Mouse (Mus musculus) forebrain, embryonic 14.5 days (tissue): ENCODE results near the gene Tmcc1. TPM values are rescaled to one million over a fixed set of nuclear protein-coding genes. Genes with fewer than 3 reads are reported as not detected.
"Not testable (repeated sequence)": the region's sequence is repeated elsewhere in the genome, so short reads cannot be mapped to it uniquely, and the experiment has no call there.

ENCODE experiments used
- ATAC-seq: fragments of 200-750 bp; cut with Nextera tagmentation; 2 replicates; pipeline ENCODE4 v1.8.0; 2017; ENCODE audit warnings: mild to moderate bottlenecking, moderate library complexity
- DNase-seq: peaks from one replicate; pipeline ENCODE4 v3.0.0-alpha.2; 2015; ENCODE audit warnings: low spot score
- H3K27ac ChIP-seq: fragments of 300-500 bp; sonication (generic); 2 replicates; pipeline ENCODE4 v1.5.1; 2014; ENCODE audit warnings: low read depth, mild to moderate bottlenecking, control low read depth, low read length, moderate library complexity
- H3K27me3 ChIP-seq: fragments of 300-500 bp; sonication (generic); replicated peaks from 2 replicates; pipeline ENCODE4 v1.6.1; 2014; ENCODE audit warnings: low read length, control low read depth, mixed read lengths; ENCODE audit not compliant: control insufficient read depth, insufficient read depth
- H3K36me3 ChIP-seq: fragments of 300-500 bp; sonication (generic); 2 replicates; pipeline ENCODE4 v1.6.1; 2014; ENCODE audit warnings: low read length, control low read depth; ENCODE audit not compliant: control insufficient read depth, insufficient read depth
- H3K4me1 ChIP-seq: fragments of 300-500 bp; sonication (generic); 2 replicates; pipeline ENCODE4 v1.6.1; 2014; ENCODE audit warnings: antibody characterized with exemption, low read length, control low read depth; ENCODE audit not compliant: control insufficient read depth, insufficient read depth
- H3K4me2 ChIP-seq: fragments of 300-500 bp; sonication (generic); 2 replicates; pipeline ENCODE4 v1.6.1; 2014; ENCODE audit warnings: mild to moderate bottlenecking, control low read depth, low read length
- H3K4me3 ChIP-seq: fragments of 300-500 bp; sonication (generic); 2 replicates; pipeline ENCODE4 v1.5.1; 2014; ENCODE audit warnings: low read depth, low read length, control low read depth
- H3K9ac ChIP-seq: fragments of 300-500 bp; sonication (generic); 2 replicates; pipeline ENCODE4 v1.6.1; 2014; ENCODE audit warnings: mild to moderate bottlenecking, low read length, control low read depth, moderate library complexity
- H3K9me3 ChIP-seq: fragments of 300-500 bp; sonication (generic); replicated peaks from 2 replicates; pipeline ENCODE4 v1.6.1; 2016; ENCODE audit warnings: low read length, control low read depth, mixed read lengths; ENCODE audit not compliant: control insufficient read depth
- WGBS: fragments of 180-500 bp; shearing (Covaris S2); extraction: QIAGEN DNeasy Blood & Tissue Kit; methylation state at CpG from one replicate; pipeline ENCODE4 v1.1.7; 2014; 5-methylcytosine and 5-hydroxymethylcytosine counted together
- polyA plus RNA-seq: library from polyadenylated mRNA; unstranded; fragments of >200 nt; fragmentation: Nextera tagmentation; extraction: Ambion mirVana; gene quantifications from 2 replicates; pipeline ENCODE4 v1.2.1, GENCODE M21; 2014

The Tmcc1 gene
- polyA plus RNA-seq, result 22.7 and 22.8 TPM in 2 replicates

GRCm38 (mm10) chr6:116193394-116194393, at the start of gene Tmcc1:
Gene Tmcc1, minus strand, starts transcription at chr6:116193486.
- peak within 1 kb of the TSS; percentile 84 for H3K4me2 ChIP-seq
- under 1% methylated on average over 63 of the region's 68 CpGs for WGBS

GRCm38 (mm10) chr6:116240371-116240770, 47.1 kb upstream of the Tmcc1 start:
- 83% methylated on average over 2 of the region's 2 CpGs for WGBS
- no peak for DNase-seq
- Histone ChIP-seq H3K36me3 (peaks cover 73% of the 10 kb centered on the region), H3K9ac (no peak overlapping the region), H3K4me1 (no peaks in the 10 kb centered on the region), H3K27me3 (no peaks in the 10 kb centered on the region), H3K9me3 (no peaks in the 10 kb centered on the region), H3K4me3 (no peak overlapping the region), H3K4me2 (no peak overlapping the region), H3K27ac (0 out of 2 replicates have a peak overlapping the region, but pooled peaks have one; percentile 14)
- no peak for ATAC-seq

More at GRCm38 (mm10) chr6:116193394-116194393, at the start of gene Tmcc1:
- H3K9me3 ChIP-seq, result no peaks in the 10 kb centered on the region
- ATAC-seq, result peak; percentile 92
- H3K27ac ChIP-seq, result peak within 1 kb of the TSS; percentile 75
- no peaks in the 10 kb centered on the region for H3K36me3 ChIP-seq
- DNase-seq, result peak; percentile 96
- peak within 1 kb of the TSS; percentile 84 for H3K4me3 ChIP-seq
- H3K4me1 ChIP-seq, result peaks cover 18% of the 10 kb centered on the region
- H3K9ac ChIP-seq, result peak within 1 kb of the TSS; percentile 94
- no peaks in the 10 kb centered on the region for H3K27me3 ChIP-seq

GRCm38 (mm10) chr6:116238083-116238482, 44.8 kb upstream of the Tmcc1 start:
- WGBS, result 93% methylated on average over 5 of the region's 5 CpGs
- Histone ChIP-seq H3K36me3 (peaks cover 65% of the 10 kb centered on the region), H3K27me3 (no peaks in the 10 kb centered on the region), H3K9me3 (no peaks in the 10 kb centered on the region), H3K4me3 (no peak overlapping the region), H3K4me1 (no peaks in the 10 kb centered on the region), H3K4me2 (no peak overlapping the region), H3K9ac (no peak overlapping the region), H3K27ac (no peak overlapping the region)
- DNase-seq (no peak), ATAC-seq (no peak)

GRCm38 (mm10) chr6:116235336-116235735, 42.0 kb upstream of the Tmcc1 start:
- ATAC-seq, result no peak
- Histone ChIP-seq H3K4me3 (no peak overlapping the region), H3K27ac (no peak overlapping the region), H3K36me3 (peaks cover 68% of the 10 kb centered on the region), H3K4me1 (no peaks in the 10 kb centered on the region), H3K4me2 (no peak overlapping the region), H3K27me3 (no peaks in the 10 kb centered on the region), H3K9me3 (no peaks in the 10 kb centered on the region), H3K9ac (no peak overlapping the region)
- WGBS, result 98% methylated on average over 5 of the region's 5 CpGs
- no peak for DNase-seq

GRCm38 (mm10) chr6:116234821-116235220, 41.5 kb upstream of the Tmcc1 start:
- not testable (repeated sequence) for H3K27me3 ChIP-seq, ATAC-seq
- WGBS, result 95% methylated on average over 2 of the region's 2 CpGs

GRCm38 (mm10) chr6:116228785-116229525, 35.7 kb upstream of the Tmcc1 start:
- peak; percentile 78 for DNase-seq
- H3K36me3 ChIP-seq, result peaks cover 76% of the 10 kb centered on the region

More at GRCm38 (mm10) chr6:116234821-116235220, 41.5 kb upstream of the Tmcc1 start:
- H3K36me3 ChIP-seq, result peaks cover 67% of the 10 kb centered on the region
- not testable (repeated sequence) for H3K4me1 ChIP-seq, H3K9me3 ChIP-seq, H3K4me3 ChIP-seq, H3K27ac ChIP-seq, H3K4me2 ChIP-seq, H3K9ac ChIP-seq, DNase-seq

GRCm38 (mm10) chr6:116227767-116228166, 34.5 kb upstream of the Tmcc1 start:
- 74% methylated on average over 11 of the region's 11 CpGs for WGBS
- peaks cover 77% of the 10 kb centered on the region for H3K36me3 ChIP-seq

More at GRCm38 (mm10) chr6:116228785-116229525, 35.7 kb upstream of the Tmcc1 start:
- H3K9me3 ChIP-seq, result no peaks in the 10 kb centered on the region
- 66% methylated on average over 12 of the region's 12 CpGs for WGBS
- peak; percentile 32; the same call in 1 of the 2 replicates for ATAC-seq
- H3K4me3 ChIP-seq, result no peak overlapping the region
- no peak overlapping the region for H3K27ac ChIP-seq
- no peaks in the 10 kb centered on the region for H3K4me1 ChIP-seq
- no peaks in the 10 kb centered on the region for H3K27me3 ChIP-seq
- H3K4me2 ChIP-seq, result no peak overlapping the region
- no peak overlapping the region for H3K9ac ChIP-seq

GRCm38 (mm10) chr6:116207729-116208534, 14.6 kb upstream of the Tmcc1 start, which contains the start of gene Washc2:
Gene Washc2, plus strand, starts transcription at chr6:116208038.
- H3K27ac ChIP-seq, result peak within 1 kb of the TSS; percentile 58

More at GRCm38 (mm10) chr6:116227767-116228166, 34.5 kb upstream of the Tmcc1 start:
- Histone ChIP-seq H3K27me3 (no peaks in the 10 kb centered on the region), H3K27ac (no peak overlapping the region), H3K4me1 (no peaks in the 10 kb centered on the region), H3K4me3 (no peak overlapping the region), H3K4me2 (no peak overlapping the region), H3K9me3 (no peaks in the 10 kb centered on the region), H3K9ac (no peak overlapping the region)
- DNase-seq (no peak), ATAC-seq (no peak)

More at GRCm38 (mm10) chr6:116207729-116208534, 14.6 kb upstream of the Tmcc1 start, which contains the start of gene Washc2:
- no peaks in the 10 kb centered on the region for H3K9me3 ChIP-seq
- H3K4me2 ChIP-seq, result peak within 1 kb of the TSS; percentile 88
- peaks cover 7% of the 10 kb centered on the region for H3K4me1 ChIP-seq
- peak within 1 kb of the TSS; percentile 79 for H3K4me3 ChIP-seq
- peak; percentile 98 for DNase-seq
- peak; percentile 99 for ATAC-seq
- H3K27me3 ChIP-seq, result no peaks in the 10 kb centered on the region
- H3K36me3 ChIP-seq, result peaks cover 15% of the 10 kb centered on the region; the same call in 1 of the 2 replicates
- under 1% methylated on average over 51 of the region's 51 CpGs for WGBS
- H3K9ac ChIP-seq, result peak within 1 kb of the TSS; percentile 82
